Mouse (Mus musculus) right cerebral cortex, postnatal 25 days (tissue): ENCODE measurements at regions not wholly inside any gene's neighbourhood (a gene's known extent, or its start where the extent isn't known, plus 50 kb on each side); places are given as distances from the start of the nearest gene placed in this dataset.

ENCODE experiments used
- DNase-seq: peaks from one replicate; pipeline ENCODE4 v3.0.0; 2022

GRCm38 (mm10) chr12:91965937-91966336 lies 117.0 kb upstream of the Sel1l start:
- DNase-seq: no peak

GRCm38 (mm10) chr12:91963239-91963638 lies 114.3 kb upstream of the Sel1l start:
- no peak for DNase-seq

DNA sequence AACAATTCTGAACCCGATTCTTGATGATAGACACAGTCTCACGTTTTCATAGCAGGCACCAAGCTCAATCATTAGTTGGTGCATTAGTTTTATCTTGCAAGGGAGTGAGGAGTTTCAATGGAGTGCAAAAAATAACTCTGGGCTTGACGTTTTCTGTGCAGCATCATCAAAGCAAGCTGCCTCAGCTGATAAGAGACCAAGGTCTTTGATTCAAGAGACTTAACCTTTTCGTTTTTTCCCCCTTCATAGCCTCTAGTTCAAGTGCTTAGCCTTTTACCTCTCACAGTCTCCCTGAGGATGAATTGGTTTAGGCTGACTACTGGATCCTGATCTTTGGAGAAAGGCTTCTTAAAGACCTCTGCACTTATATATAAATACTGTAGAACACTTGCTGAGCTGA lies 109.1 kb upstream of the Sel1l start:
- DNase-seq: no peak

- no peak for DNase-seq
These were observed 107.5 kb upstream of the Sel1l start for GRCm38 (mm10) chr12:91956411-91956810.

- no peak for DNase-seq
These were observed 99.7 kb upstream of the Sel1l start for GRCm38 (mm10) chr12:91948602-91949167.

GRCm38 (mm10) chr12:91947998-91948397 lies 99.0 kb upstream of the Sel1l start:
- DNase-seq: no peak

DNA sequence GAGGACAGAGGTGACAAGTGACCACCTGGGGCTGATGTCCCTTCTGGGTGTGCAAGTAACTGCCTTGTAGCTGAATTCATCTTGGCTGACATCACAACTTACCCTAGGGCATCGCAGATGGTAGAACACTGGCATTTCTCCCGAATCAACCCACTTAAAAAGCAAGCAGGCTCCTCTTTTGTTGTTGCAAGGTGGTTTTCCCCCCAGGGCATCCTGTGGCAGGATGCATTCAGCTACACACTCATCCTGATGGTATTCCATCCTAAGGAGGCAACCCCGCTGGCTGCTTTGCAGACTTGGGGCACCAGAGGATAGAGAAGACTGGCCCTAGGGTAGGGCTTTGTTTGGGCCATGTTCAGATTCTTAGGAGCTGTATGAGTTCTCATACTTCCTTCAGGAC lies 97.6 kb upstream of the Sel1l start:
- DNase-seq: no peak

DNA sequence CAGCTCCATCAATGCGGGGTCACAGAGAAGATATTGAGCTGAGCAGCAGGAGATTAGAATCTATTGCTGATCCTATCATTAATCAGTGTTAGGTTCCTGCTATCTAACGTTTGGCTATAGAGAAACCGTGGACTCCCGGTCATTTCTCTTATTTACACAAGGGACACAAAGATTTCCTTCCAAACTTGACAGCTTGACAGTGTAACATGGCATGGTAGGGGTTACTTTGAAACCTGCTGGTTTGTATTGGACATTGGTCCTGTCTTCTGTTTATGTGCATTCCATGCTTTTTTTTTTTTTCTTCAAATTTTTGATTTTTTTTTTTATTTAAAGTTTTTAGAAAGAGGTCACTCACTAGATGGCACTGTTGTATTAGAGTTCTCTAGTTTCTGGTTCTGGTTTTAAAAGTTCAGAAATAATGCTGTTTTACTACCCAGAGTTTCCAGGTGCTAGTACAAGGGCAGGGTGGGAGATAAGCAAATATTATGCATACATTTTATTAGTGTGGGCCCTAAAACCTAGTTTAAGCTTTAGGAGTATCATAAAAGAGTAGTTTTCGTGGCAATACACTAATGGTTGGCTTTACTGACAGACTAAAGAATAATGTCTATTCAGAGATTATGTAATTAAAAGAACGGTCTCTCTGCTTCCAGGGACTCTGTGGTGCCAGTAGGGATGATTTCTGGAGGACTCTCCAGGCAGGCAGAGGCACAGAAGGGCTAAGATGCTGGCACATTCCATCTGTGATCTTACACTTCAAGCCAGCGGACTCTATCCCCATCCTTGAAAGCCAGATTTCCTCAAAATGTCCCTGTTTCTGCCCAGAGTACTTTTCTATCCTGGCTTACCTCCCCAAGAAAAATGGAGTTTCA lies 83.8 kb upstream of the Sel1l start:
- no peak for DNase-seq

DNA sequence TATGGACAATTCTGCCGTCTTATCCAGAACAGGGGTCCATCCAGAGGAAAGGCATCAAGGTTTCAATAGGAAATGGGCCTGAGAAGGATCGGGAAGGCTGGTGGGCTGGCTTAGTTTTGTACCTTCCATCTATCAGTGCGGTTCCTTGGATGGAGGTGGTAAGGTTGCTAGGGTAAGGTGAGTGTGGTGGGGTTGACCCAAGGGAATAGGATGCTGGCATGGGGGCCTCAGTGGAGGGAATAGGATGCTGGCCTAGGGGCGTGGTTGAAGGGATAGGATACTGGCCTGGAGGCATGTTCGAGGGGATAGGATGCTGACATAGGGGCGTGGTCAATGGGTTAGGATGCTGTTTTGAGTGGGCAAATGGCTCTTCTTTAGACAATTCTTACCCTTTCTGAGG lies 82.6 kb upstream of the Sel1l start:
- no peak for DNase-seq

DNA sequence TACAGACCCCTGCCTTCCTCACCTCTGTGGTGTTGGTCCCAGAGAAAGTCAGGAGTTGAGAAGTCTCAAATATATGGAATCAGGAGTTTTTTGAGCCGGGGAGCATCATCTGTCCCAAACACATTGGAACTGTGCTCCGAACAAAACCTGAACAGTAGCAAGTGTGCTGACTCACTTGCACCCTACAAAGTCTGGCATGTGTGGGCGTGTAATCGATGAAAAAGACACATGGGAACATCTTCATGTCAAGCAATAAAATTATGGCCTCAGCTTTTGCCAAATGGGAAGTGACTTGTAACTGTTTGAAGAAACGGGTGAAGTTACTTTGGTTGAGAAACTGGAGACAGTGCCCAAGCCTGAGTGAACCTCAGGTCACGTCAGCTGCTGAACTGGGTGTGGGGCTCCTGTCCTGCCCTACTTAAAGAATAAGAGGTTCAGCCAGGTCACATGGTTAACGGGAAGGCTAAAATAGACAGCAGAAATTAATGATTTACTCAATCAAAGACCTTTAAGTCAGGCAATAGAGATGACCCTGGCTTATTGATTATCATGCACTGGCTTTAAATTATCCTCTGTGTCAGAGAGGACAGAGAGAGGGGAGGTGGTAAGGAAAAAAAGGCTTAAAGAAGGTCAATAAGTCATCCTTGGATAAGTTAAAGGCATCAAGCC lies 80.6 kb upstream of the Sel1l start:
- no peak for DNase-seq

GRCm38 (mm10) chr12:91927576-91927975 lies 78.6 kb upstream of the Sel1l start:
- DNase-seq: no peak

- DNase-seq: no peak
These were observed 66.5 kb upstream of the Sel1l start for GRCm38 (mm10) chr12:91915486-91915885.

DNA sequence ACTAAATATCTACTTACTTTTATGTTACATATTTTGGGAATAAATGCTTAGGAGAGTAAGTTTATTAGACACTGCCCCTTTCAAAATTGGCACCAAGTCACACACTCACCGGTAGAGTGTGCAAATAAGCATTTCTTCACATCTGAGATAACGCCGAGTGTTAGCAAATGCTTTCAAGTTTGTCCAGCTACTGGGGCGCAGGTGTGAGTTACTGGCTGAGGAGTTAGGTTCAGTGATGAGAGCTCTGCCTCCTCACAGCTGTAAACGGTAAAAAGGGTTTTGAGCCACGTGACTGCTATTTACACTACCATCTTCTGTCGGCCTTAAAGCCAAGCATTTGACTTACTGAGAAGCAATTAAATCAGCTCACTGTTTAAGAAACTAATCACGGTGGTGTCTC lies 61.6 kb upstream of the Sel1l start:
- no peak for DNase-seq
